Mouse (Mus musculus): Measurements from ENCODE around the gene Cd80. TPM values are rescaled to one million over a fixed set of nuclear protein-coding genes. Genes with fewer than 3 reads are reported as not detected.

Cd80 gene
- total and polyA plus RNA-seq, 3 experiments, result 0.04 to 0.38 TPM; not detected in 1

DNA sequence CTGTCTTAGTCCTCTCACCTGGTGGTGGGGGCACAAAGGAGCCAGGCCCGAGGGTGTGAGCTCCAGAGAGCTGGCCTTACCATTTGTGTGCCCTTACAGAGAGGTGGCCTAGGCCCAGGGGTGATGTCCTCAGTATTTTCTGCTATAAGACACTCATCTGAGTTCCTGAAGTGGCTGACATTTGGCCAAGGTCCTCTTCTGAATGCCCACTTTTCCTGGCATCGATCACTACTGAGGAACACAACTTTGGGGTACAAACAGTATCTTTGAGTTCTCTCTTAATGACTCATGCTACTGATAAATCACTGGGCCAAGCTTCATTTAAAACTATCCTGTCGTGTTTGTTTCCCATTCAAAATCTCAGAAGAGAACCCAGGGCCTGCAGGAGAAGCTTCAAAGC, 37.2 kb downstream of the Cd80 start:
- Histone ChIP-seq H3K4me3 (ENCODE audit: control insufficient read depth in 1 of 2, insufficient read depth in 1 of 2, low read depth in 2 of 2, low read length in 2 of 2) (no peak overlapping the region), H3K4me1 (ENCODE audit: control insufficient read depth in 1 of 2, insufficient read depth in 2 of 2, low read length in 2 of 2) (no peaks in the 10 kb centered on the region), H3K27ac (ENCODE audit: control insufficient read depth, low read depth, low read length) (no peak overlapping the region), H3K9me3 (replicated peaks; ENCODE audit: insufficient read depth, low read length) (no peaks in the 10 kb centered on the region), H3K79me2 (ENCODE audit: control insufficient read depth, insufficient read depth, low read length, poor library complexity) (no peaks in the 10 kb centered on the region), H3K27me3 (ENCODE audit: control insufficient read depth in 1 of 2, insufficient read depth in 2 of 2, low read length in 2 of 2) (no peaks in the 10 kb centered on the region), H3K36me3 (ENCODE audit: control insufficient read depth in 1 of 2, insufficient read depth in 2 of 2, low read length in 2 of 2) (no peaks in the 10 kb centered on the region), H3K9ac (ENCODE audit: control insufficient read depth, low read depth, low read length, poor library complexity, severe bottlenecking) (no peak overlapping the region)
- TF ChIP-seq USF2 (IDR thresholded peaks at IDR 0.05; ENCODE audit: borderline replicate concordance in 1 of 2, insufficient read depth in 1 of 2, low read depth in 1 of 2, low read length in 2 of 2), result no peak
- no peak for TF ChIP-seq ZMIZ1 (IDR thresholded peaks at IDR 0.05; ENCODE audit: low read depth, low read length)
- TF ChIP-seq USF1 (IDR thresholded peaks at IDR 0.05; ENCODE audit: low read depth, low read length), result no peak
- TF ChIP-seq NELFE (IDR thresholded peaks at IDR 0.05; ENCODE audit: low read depth, low read length), result no peak
- TF ChIP-seq ZNF384 (IDR thresholded peaks at IDR 0.05; ENCODE audit: low read depth, low read length), result no peak
- TF ChIP-seq MAZ (IDR thresholded peaks at IDR 0.05; ENCODE audit: low read depth, low read length), result no peak
- TF ChIP-seq MEF2A (IDR thresholded peaks at IDR 0.05; ENCODE audit: extremely low read depth, insufficient replicate concordance, low read depth, low read length, poor library complexity, severe bottlenecking), result no peak
- no peak for TF ChIP-seq CHD2 (IDR thresholded peaks at IDR 0.05; ENCODE audit: low read length)
- no peak for TF ChIP-seq MYC (IDR thresholded peaks at IDR 0.05; ENCODE audit: low read depth, low read length)
- TF ChIP-seq ZC3H11A (IDR thresholded peaks at IDR 0.05; ENCODE audit: low read depth, low read length), result no peak
- no peak for TF ChIP-seq MYB (IDR thresholded peaks at IDR 0.05; ENCODE audit: low read depth, low read length)
- no peak for TF ChIP-seq ELF1 (IDR thresholded peaks at IDR 0.05; ENCODE audit: low read depth, low read length)
- TF ChIP-seq CHD1 (IDR thresholded peaks at IDR 0.05; ENCODE audit: low read depth, low read length), result no peak
- TF ChIP-seq RAD21 (IDR thresholded peaks at IDR 0.05; ENCODE audit: low read depth, low read length), result no peak
- no peak for TF ChIP-seq POLR2AphosphoS2 (IDR thresholded peaks at IDR 0.05; ENCODE audit: low read length)
- TF ChIP-seq UBTF (IDR thresholded peaks at IDR 0.05; ENCODE audit: borderline replicate concordance, insufficient read depth, low read depth, low read length), result no peak
- TF ChIP-seq CTCF (IDR thresholded peaks at IDR 0.05 in 2 of 3, conservative IDR thresholded peaks at IDR 0.05 in 1 of 3; ENCODE audit: control insufficient read depth in 1 of 3, insufficient read depth in 1 of 3, low read depth in 2 of 3, low read length in 3 of 3, poor library complexity in 1 of 3, severe bottlenecking in 1 of 3), result no peak
- no peak for DNase-seq (ENCODE audit: low read depth, low spot score)

DNA sequence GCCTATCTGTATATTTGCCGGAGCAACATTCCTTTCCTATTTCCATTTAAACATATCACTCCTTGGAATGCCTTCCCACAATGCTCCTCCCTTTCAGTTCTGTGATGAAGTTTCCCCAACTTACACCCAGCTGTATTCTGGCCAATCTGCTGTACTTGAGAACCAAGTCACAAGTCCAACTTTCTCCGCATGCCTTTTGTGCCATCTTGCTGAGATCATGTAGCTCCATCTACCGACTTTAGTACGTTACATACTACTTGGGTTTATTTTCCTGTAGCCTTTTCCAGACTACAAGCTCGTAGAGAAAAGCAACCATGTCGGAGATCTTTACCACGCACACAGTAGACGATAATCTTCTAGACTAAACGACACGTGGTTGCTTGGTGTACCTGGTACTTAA, 38.5 kb downstream of the Cd80 start:
- Histone ChIP-seq H3K4me1 (ENCODE audit: control insufficient read depth in 1 of 2, insufficient read depth in 2 of 2, low read length in 2 of 2) (no peaks in the 10 kb centered on the region), H3K27ac (ENCODE audit: control insufficient read depth, low read depth, low read length) (no peak overlapping the region), H3K9me3 (replicated peaks; ENCODE audit: insufficient read depth, low read length) (no peaks in the 10 kb centered on the region), H3K36me3 (ENCODE audit: control insufficient read depth in 1 of 2, insufficient read depth in 2 of 2, low read length in 2 of 2) (no peaks in the 10 kb centered on the region), H3K27me3 (ENCODE audit: control insufficient read depth in 1 of 2, insufficient read depth in 2 of 2, low read length in 2 of 2) (no peaks in the 10 kb centered on the region), H3K4me3 (ENCODE audit: control insufficient read depth in 1 of 2, insufficient read depth in 1 of 2, low read depth in 2 of 2, low read length in 2 of 2) (no peak overlapping the region), H3K79me2 (ENCODE audit: control insufficient read depth, insufficient read depth, low read length, poor library complexity) (no peaks in the 10 kb centered on the region), H3K9ac (ENCODE audit: control insufficient read depth, low read depth, low read length, poor library complexity, severe bottlenecking) (no peak overlapping the region)
- no peak for DNase-seq (ENCODE audit: low read depth, low spot score)
- TF ChIP-seq SMC3 (IDR thresholded peaks at IDR 0.05; ENCODE audit: low read depth, low read length) (no peak), KAT2A (conservative IDR thresholded peaks at IDR 0.05; ENCODE audit: low read depth, low read length) (no peak), SIN3A (IDR thresholded peaks at IDR 0.05; ENCODE audit: low read length) (no peak), ZMIZ1 (IDR thresholded peaks at IDR 0.05; ENCODE audit: low read depth, low read length) (no peak), RCOR1 (IDR thresholded peaks at IDR 0.05; ENCODE audit: low read depth, low read length) (no peak), CTCF (IDR thresholded peaks at IDR 0.05 in 2 of 3, conservative IDR thresholded peaks at IDR 0.05 in 1 of 3; ENCODE audit: control insufficient read depth in 1 of 3, insufficient read depth in 1 of 3, low read depth in 2 of 3, low read length in 3 of 3, poor library complexity in 1 of 3, severe bottlenecking in 1 of 3) (no peak), JUND (IDR thresholded peaks at IDR 0.05; ENCODE audit: low read depth, low read length) (no peak), NRF1 (IDR thresholded peaks at IDR 0.05; ENCODE audit: insufficient read depth, low read depth, low read length, poor library complexity, severe bottlenecking) (no peak), MAX (IDR thresholded peaks at IDR 0.05; ENCODE audit: low read length) (no peak), TBP (IDR thresholded peaks at IDR 0.05; ENCODE audit: low read depth, low read length) (no peak), NELFE (IDR thresholded peaks at IDR 0.05; ENCODE audit: low read depth, low read length) (no peak), MEF2A (IDR thresholded peaks at IDR 0.05; ENCODE audit: extremely low read depth, insufficient replicate concordance, low read depth, low read length, poor library complexity, severe bottlenecking) (no peak), MYC (IDR thresholded peaks at IDR 0.05; ENCODE audit: low read depth, low read length) (no peak), ZNF384 (IDR thresholded peaks at IDR 0.05; ENCODE audit: low read depth, low read length) (no peak), UBTF (IDR thresholded peaks at IDR 0.05; ENCODE audit: borderline replicate concordance, insufficient read depth, low read depth, low read length) (no peak), POLR2AphosphoS5 (IDR thresholded peaks at IDR 0.05; ENCODE audit: borderline replicate concordance, low read depth, low read length) (no peak), USF2 (IDR thresholded peaks at IDR 0.05; ENCODE audit: borderline replicate concordance in 1 of 2, insufficient read depth in 1 of 2, low read depth in 1 of 2, low read length in 2 of 2) (no peak), E2F4 (IDR thresholded peaks at IDR 0.05; ENCODE audit: borderline replicate concordance, low read depth, low read length) (no peak)
